In genomic region chr2:84797833-84798492, GRCm38 (mm10) we compare ENCODE assay signal across 8 mouse cellular contexts. TPM values are rescaled to one million over a fixed set of nuclear protein-coding genes. Genes with fewer than 3 reads are reported as not detected.
DNase-seq lines count a peak whose midpoint lies in the region; ATAC-seq and TF ChIP-seq lines count a peak whose summit lies in the region.

No protein-coding gene starts in this region.

- peak; percentile 55 for ATAC-seq in common myeloid progenitor, adult 5-6 weeks (replicated peaks; ENCODE audit: low read depth, poor library complexity, severe bottlenecking)

- peak; percentile 90 for DNase-seq in adipocyte (ENCODE audit: low spot score)
- DNase-seq in gastrocnemius, adult 8-10 months (ENCODE audit: low spot score in 2 of 2), result peak; percentile 65 to 70
- peak; percentile 73 for DNase-seq in hindlimb bud, embryonic 11.5 days (ENCODE audit: extremely low spot score, low read depth, low spot score)
- peak; percentile 82 to 86 for DNase-seq in left cerebral cortex, adult 2 months (ENCODE audit: extremely low spot score in 1 of 2, low spot score in 2 of 2)
- DNase-seq in right cerebral cortex, adult 18-20 months, result peak; percentile 85
- peak; percentile 67 to 79 for DNase-seq in urinary bladder, postnatal 36 days (ENCODE audit: low spot score in 2 of 2)

- peak overlapping the region; percentile 76 for H3K27ac ChIP-seq in left cerebral cortex, adult 2 months
- H3K27ac ChIP-seq in macrophage, result peak overlapping the region; percentile 80

- H3K36me3 ChIP-seq in macrophage (ENCODE audit: inconsistent target), result peaks cover 11% of the 10 kb centered on the region; the same call in 1 of the 2 replicates

- H3K4me3 ChIP-seq in left cerebral cortex, adult 2 months, result peak overlapping the region; percentile 49
- peak overlapping the region; percentile 83 for H3K4me3 ChIP-seq in macrophage (ENCODE audit: inconsistent target)

- intact Hi-C loops in left cerebral cortex, adult 2 months (cut with DNase I), result loop anchor here (2.0 to 5.0 kb wide), 3 partner anchors 56 to 343 kb away; partner anchors contain the start of genes Gm19426 and Zdhhc5

- H3K79me2 ChIP-seq in macrophage (ENCODE audit: inconsistent target), result peaks cover 29% of the 10 kb centered on the region

- 13% methylated on average over 13 of the region's 13 CpGs for WGBS in macrophage (ENCODE audit: missing documents)

- peak; percentile 86 for TF ChIP-seq CTCF in left cerebral cortex, adult 2 months (IDR thresholded peaks at IDR 0.05)

RNA-seq across cellular contexts. Expression of gene Ube2l6, which starts 0.7 kb away (rescaled TPM):
- 20.6 and 24.7 TPM in 2 replicates for total RNA-seq in common myeloid progenitor, adult 5-6 weeks (2017)
- total RNA-seq in gastrocnemius, adult 8-10 months (2022), result 1 to 10 TPM; 1.5 to 3.5 (median 2.3) TPM
- 1 to 10 TPM; 6.4 to 6.7 TPM for total RNA-seq in left cerebral cortex, adult 2 months (2021)
- 10 to 100 TPM in 24 of 26 experiments, 1 to 10 TPM in 2; 3.9 to 92.3 (median 46.7) TPM for total RNA-seq in macrophage (2018; cell fraction: chromatin; rRNA removed)
- total RNA-seq in macrophage (2018; cell fraction: cytosol; rRNA removed), result 100 to 1,000 TPM in 22 of 26 experiments, 10 to 100 TPM in 4; 83.2 to 417 (median 233) TPM
- total RNA-seq in macrophage (2018; cell fraction: nucleus; rRNA removed), result 100 to 1,000 TPM in 14 of 26 experiments, 10 to 100 TPM in 12; 33.9 to 328 (median 145) TPM
- polyA plus RNA-seq in macrophage (2018), result 74.5 to 138 TPM (median 98.4 TPM) in 3 replicates

RNA-seq across cellular contexts. Expression of gene Serping1, which starts 22.7 kb away (rescaled TPM):
- total RNA-seq in common myeloid progenitor, adult 5-6 weeks (2017), result not detected in 2 replicates
- total RNA-seq in gastrocnemius, adult 8-10 months (2022), result 10 to 100 TPM; 22.0 to 55.1 (median 36.1) TPM
- total RNA-seq in left cerebral cortex, adult 2 months (2021), result 1 to 10 TPM; 5.3 to 8.4 TPM
- 1 to 10 TPM in 1 of 26 experiments, under 1 TPM in 1, not detected in 24; 0.25 to 3.7 TPM for total RNA-seq in macrophage (2018; cell fraction: chromatin; rRNA removed)
- total RNA-seq in macrophage (2018; cell fraction: cytosol; rRNA removed), result under 1 TPM in 9 of 26 experiments, not detected in 17; 0.09 to 0.33 (median 0.14) TPM
- 1 to 10 TPM in 1 of 26 experiments, under 1 TPM in 6, not detected in 19; 0.24 to 1.7 (median 0.42) TPM for total RNA-seq in macrophage (2018; cell fraction: nucleus; rRNA removed)
- 0.07 TPM in 1 of 3 replicates, not detected in the others for polyA plus RNA-seq in macrophage (2018)

RNA-seq across cellular contexts. Expression of gene Smtnl1, which starts 24.5 kb away (rescaled TPM):
- not detected in 2 replicates for total RNA-seq in common myeloid progenitor, adult 5-6 weeks (2017)
- 10 to 100 TPM; 46.3 to 63.9 (median 59.0) TPM for total RNA-seq in gastrocnemius, adult 8-10 months (2022)
- total RNA-seq in left cerebral cortex, adult 2 months (2021), result not detected
- not detected for total RNA-seq in macrophage (2018; cell fraction: chromatin; rRNA removed)
- not detected for total RNA-seq in macrophage (2018; cell fraction: cytosol; rRNA removed)
- not detected for total RNA-seq in macrophage (2018; cell fraction: nucleus; rRNA removed)
- not detected in 3 replicates for polyA plus RNA-seq in macrophage (2018)

RNA-seq across cellular contexts. Expression of gene Timm10, which starts 28.8 kb away (rescaled TPM):
- 43.7 and 48.9 TPM in 2 replicates for total RNA-seq in common myeloid progenitor, adult 5-6 weeks (2017)
- total RNA-seq in gastrocnemius, adult 8-10 months (2022), result 10 to 100 TPM; 37.9 to 51.4 (median 45.5) TPM
- total RNA-seq in left cerebral cortex, adult 2 months (2021), result 10 to 100 TPM; 49.1 to 51.3 TPM
- 1 to 10 TPM in 23 of 26 experiments, not detected in 3; 1.6 to 7.8 (median 4.2) TPM for total RNA-seq in macrophage (2018; cell fraction: chromatin; rRNA removed)
- total RNA-seq in macrophage (2018; cell fraction: cytosol; rRNA removed), result 10 to 100 TPM; 23.5 to 36.3 (median 30.4) TPM
- 10 to 100 TPM in 17 of 26 experiments, 1 to 10 TPM in 9; 3.2 to 20.1 (median 11.0) TPM for total RNA-seq in macrophage (2018; cell fraction: nucleus; rRNA removed)
- polyA plus RNA-seq in macrophage (2018), result 22.0 to 55.9 TPM (median 31.3 TPM) in 3 replicates

RNA-seq across cellular contexts. Expression of gene Slc43a1, which starts 40.7 kb away (rescaled TPM):
- total RNA-seq in common myeloid progenitor, adult 5-6 weeks (2017), result 21.0 and 23.4 TPM in 2 replicates
- total RNA-seq in gastrocnemius, adult 8-10 months (2022), result 10 to 100 TPM in 3 of 4 experiments, 1 to 10 TPM in 1; 8.0 to 28.2 (median 14.4) TPM
- total RNA-seq in left cerebral cortex, adult 2 months (2021), result under 1 TPM; 0.27 to 0.30 TPM
- total RNA-seq in macrophage (2018; cell fraction: chromatin; rRNA removed), result under 1 TPM in 2 of 26 experiments, not detected in 24; 0.29 to 0.57 TPM
- under 1 TPM in 1 of 26 experiments, not detected in 25; 0.05 TPM for total RNA-seq in macrophage (2018; cell fraction: cytosol; rRNA removed)
- total RNA-seq in macrophage (2018; cell fraction: nucleus; rRNA removed), result not detected
- polyA plus RNA-seq in macrophage (2018), result 0.10 to 0.20 TPM in 2 of 3 replicates, not detected in the other

Comparison
In these comparisons a context has a peak if more than half of its experiments do, and no peak if none do; other contexts are left out.
1. Peak in every context shown above with its lines: DNase-seq, ATAC-seq, H3K4me3 ChIP-seq and H3K27ac ChIP-seq.
2. RNA of gene Smtnl1, which starts 24.5 kb away (total RNA-seq): 46.3 to 63.9 TPM in gastrocnemius, adult 8-10 months; not detected in common myeloid progenitor, adult 5-6 weeks and not detected in left cerebral cortex, adult 2 months; every median in the first group is over 10 times any median in the second.